Mouse (Mus musculus): ENCODE results near the gene Eml6.
"Not testable (repeated sequence)": the region's sequence is repeated elsewhere in the genome, so short reads cannot be mapped to it uniquely, and the experiment has no call there.

Gene Eml6

DNA sequence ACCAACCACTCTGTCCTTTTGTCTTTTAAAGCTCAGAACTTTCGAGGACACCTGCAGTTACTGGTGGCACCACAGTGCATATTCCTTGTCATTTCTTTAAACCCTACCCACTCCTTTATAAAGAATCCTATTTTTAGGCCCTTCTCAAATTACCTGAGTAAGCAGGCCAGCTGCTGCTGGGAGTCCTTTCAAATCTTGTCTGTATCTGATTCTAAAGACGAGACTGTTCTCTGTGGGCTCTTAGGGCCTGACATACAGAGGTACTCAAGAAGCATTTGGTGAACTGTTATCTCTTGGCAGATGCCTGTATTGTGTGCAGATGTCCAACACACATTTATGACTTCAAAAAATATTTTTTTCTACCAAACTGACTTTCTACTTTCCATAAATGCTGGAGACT lies 231.4 kb downstream of the Eml6 start:
- in situ Hi-C loops (cut with MboI, MseI) = no loop called here

DNA sequence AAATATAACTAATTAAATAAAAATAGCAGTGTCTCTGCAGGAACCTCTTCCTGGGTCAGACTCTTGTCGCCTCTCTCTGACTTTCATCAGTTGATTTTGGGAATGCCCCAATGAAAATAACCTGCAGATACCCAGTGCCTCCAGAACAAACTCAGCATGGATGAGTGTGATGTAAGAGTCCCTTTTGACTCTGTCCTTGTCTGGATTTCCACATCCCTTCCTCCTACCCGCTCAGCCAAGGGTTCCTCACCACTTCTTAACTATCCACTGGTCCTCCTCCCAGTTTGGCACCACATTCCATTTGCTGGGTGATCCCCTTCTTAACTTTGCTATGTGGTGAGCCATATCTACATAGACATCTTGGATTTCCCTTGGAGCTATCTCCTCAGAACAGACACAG lies 235.0 kb downstream of the Eml6 start:
- in situ Hi-C loops (cut with MboI, MseI) = no loop called here

DNA sequence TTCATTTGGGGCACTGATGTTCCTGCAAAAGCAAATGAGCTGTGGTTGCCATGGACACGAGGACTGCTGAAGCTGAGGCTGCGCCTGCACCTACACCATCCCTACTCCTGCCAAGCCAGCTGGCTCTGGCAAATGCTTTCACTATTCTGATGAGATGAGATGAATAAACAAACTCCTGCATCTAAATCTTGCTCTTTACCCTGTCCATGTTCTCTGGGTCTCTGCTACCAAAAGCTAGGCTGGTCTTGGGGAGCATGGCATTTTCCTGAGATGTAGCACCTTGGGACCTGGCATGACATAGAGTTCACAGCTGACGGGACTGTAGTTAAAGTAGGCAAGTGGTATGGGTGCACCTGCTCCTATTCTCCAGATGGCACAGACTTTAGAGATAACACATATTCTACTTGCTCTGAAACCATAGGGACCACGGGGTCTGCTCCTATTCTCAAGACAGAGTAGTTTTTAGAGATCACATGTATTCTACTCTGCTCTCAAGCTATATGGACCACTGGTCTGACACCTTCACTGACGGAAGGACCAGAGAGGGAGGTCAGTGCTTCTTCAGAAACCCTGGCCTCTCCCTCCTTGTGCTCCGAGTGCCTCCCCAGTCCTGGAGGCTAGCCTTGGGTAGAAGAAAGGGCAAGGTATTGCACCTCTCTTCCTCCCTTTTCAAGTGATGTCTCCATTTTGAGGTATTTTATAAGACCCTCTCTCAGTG lies 236.8 kb downstream of the Eml6 start:
- in situ Hi-C loops (cut with MboI, MseI) = no loop called here

DNA sequence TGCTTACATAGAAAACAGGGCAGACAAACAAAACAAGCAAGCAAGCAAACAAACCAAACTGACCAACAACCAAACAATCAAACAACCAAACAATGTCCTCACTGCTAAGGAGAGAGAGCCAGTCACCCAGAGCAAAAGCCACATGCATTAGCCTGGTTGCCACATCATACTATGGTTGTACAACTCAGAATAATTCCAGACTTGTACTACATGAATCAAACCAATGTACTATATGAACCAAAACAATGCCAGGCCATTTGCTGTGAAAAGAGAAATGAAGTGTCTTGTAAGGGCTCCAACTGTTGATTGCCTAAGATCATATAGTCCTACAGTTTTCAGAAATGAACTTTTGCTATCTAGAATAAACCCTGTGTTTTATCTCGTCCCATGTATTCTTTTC lies 237.3 kb downstream of the Eml6 start:
- in situ Hi-C loops (cut with MboI, MseI) = no loop called here

DNA sequence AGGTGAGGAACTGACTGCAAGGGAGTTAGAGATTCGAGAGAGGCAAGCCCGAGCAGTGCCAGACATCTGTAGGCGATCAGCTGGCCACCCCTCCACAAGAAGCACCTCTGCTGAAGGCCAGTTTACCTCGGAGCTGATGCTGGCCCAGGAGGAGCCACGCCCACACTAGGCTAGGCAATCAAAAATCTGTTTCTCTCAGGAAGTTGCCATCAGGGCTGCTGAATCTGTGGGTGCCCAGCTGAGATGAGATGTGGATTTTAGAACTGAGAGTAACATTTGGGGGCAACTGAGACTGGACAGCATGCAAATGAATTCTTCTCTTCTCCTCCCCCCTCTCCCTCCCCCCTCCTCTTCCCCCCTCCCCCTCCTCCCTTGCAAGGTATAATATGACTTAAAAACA lies 238.4 kb downstream of the Eml6 start:
- in situ Hi-C loops (cut with MboI, MseI) = no loop called here

DNA sequence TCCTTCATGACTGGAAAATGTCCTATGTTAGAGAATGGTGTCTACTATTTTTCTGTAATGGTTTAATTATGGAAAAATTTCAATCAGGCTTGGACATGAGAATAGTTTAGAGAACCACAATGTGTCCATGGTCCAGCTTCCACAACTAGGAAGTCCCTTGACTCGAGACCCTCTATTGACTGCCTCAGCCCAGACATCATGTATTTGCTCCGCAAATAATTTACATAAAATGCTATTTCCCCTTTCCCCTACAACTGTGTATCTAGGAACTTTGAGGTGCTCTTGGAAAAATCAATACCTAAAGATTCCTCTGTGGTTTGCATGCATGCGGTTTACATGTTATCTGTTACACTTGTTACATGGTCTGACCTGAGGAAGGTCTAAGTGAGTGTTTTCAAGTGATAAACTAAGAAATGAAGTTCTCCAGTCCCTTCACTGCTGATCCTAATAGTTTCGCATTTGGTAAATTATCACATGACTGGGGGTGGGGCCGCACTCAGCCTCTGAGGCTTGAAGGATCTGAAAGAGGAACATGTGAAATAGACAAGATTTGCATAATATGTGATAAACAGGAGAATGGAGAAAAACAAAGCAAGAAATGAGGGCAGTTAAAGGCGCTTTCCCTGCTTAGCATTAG lies 239.1 kb downstream of the Eml6 start:
- in situ Hi-C loops (cut with MboI, MseI) = no loop called here

DNA sequence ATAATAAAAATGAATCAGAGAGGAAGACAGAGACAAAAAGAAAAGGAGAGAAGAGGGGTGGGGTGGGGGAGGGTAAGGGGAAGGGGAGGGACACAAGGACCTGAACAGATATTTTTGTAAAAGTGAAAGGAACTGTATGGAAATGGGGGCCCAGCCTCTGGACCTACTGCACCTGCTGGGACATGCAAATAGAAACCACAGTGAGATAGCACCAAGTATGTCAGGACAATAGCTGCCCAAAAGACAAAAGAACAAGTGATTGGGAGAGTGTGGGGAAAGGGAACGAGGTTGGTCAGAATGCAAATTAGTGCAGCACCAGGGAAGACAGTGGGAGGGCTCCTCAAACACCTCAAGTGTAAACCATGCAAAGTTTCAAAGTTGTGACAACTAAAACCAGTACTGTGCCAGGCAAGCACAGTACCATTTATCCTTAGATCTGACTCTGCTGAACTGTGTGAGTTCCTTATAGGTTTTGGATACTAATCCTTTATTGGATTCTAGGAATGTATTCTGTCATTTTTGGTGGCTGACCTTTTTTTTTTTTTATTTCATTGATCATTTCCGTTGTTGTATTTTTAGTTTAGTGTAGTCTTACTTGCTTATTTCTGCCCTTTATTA lies 246.3 kb downstream of the Eml6 start:
- in situ Hi-C loops (cut with MboI, MseI) = no loop called here

DNA sequence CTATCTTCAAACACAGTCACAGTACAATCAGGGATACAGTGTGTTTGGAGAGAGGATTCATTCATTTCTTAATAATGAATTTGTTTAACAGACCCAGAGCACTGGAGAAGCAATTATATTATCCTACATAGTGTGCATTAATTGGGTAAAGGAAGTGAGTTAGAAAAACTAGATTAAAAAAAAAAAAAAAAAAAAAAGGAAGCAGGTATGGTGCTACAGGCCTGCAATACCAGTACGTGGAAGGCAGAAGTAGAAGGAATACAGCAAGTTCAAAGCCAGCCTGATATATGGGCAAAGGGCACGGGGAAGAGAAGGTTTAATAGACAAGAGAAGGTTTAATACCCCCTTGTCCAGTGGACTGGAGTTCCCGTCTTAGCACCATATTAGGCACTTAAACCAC lies 246.9 kb downstream of the Eml6 start:
- in situ Hi-C loops (cut with MboI, MseI) = no loop called here

DNA sequence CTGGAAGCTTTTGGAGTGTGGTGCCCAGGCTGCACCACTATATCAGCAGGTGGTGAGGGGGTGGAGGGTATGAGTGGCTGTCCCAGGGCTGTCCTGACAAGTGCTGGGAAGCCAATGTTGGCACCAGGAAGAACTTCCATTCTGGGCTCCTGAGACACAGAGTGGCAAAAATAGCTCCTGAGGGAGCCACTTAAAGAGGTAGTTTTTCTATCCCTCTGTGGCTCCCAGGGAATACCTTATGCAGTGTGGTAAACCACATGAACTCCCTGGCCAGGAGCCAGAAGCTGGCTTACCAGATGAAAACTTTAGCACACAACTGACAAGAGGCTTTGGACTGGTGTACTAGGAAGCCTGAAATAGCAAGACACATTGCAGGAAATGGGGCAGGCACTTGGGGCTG lies 247.9 kb downstream of the Eml6 start:
- in situ Hi-C loops (cut with MboI, MseI) = no loop called here

DNA sequence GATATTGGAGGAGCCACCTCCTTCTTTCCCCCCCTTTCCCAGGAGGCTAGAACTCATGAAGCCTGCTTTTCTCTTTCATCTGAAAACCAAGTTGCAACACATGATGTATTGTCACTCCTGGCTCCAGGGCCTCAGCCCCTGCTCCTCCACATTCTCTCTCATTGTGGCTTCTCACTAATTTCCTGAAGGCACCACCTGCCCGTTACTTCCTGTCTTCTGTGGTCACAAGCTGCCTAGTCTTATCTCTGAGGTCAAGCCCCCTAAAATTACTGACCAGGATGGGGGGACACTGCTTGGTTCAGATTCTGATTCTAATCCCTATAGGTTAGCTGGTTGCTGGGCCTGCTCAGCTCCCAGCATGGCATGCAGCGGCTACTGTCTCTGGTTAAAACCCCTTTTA lies 251.1 kb downstream of the Eml6 start:
- in situ Hi-C loops (cut with MboI, MseI) = no loop called here

DNA sequence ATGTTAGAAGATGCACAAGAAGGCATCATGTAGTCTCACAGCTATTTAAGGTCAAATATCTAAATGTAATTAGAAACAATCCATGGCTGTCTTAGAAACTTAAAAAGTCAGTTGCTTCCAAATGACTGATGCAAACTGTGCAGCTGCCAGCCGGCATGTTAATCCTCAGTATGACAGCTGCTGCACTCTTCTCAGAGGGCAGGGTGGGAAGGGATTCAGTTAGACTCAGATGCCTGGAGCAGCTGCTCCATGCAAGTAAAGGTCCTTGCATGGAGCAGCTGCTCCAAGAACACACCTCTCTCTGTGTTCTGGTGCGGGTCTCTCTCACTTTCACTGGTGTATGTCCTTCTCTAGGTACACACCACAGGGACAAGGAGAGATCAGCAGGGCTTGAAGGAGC lies 251.5 kb downstream of the Eml6 start:
- in situ Hi-C loops (cut with MboI, MseI) = no loop called here

DNA sequence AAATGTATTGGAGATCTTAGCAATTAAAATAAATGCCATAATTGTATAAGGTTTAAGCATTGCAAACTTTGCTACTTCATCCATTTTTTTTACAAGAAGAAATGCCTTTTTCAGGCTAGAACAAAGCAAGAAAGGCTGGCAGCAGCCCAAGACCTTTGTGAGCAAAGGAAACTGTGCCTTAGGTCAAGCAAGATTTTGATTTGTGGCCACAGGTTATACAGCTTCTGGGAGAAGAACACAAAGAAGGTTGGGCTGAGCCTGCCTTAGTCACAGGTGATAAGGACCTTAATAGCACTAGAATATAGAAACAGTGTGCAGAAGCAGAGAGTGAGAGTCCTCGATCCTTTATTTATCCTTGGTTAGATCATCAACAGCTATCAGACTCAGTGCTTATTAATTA lies 253.6 kb downstream of the Eml6 start:
- in situ Hi-C loops (cut with MboI, MseI) = no loop called here

DNA sequence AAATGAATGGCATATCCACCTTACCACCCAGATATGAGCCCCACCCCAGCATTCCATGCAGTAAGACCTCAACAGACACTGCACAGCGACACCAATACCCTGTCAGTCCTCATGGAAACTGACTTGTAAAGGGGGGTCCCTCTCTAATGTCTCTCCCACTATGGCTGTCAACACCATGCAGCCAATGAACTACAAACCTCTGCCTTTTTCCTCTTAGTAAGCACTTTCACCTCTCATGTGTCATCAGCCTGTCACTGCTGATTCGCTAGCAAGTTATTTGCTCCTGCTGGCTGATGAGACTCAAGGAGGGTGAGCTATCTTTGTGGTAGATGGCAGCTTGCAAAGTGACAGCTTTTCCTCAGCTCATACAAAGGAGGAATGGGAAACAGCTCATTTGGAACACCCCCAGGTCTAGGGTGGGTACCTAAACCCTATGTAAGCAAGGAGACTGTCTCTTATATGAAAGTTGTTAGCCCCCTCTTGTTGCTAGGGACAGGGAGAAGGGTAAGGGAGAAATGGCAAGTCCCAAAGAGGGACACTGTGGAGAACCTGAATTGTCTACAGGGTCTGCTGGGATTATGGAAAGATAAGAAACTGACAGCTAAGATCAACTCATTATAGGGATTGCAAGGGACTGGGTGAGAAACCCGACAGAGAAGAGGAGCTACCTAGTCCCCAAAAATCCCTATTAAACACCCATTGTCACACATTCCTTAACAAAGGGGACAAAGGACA lies 255.0 kb downstream of the Eml6 start:
- in situ Hi-C loops (cut with MboI, MseI) = no loop called here

DNA sequence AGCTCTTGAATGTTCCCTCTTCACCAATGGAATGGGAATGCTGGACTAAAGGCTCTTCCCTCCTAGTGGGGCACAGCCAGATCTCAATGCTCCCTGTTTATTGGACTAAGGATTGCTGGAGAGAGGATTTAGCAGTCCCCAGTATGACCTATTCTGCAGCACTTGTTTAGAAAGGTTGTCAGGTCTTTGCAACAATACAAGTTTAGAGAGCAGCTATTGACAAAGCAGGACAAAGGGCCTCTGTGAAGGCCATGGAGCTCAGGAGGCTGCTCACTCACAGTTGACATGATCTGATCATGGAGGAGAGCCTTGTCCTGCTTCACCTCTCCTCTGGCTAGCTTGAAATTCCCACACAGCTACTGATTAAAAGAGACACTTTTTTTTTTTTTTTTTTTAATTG lies 257.3 kb downstream of the Eml6 start:
- in situ Hi-C loops (cut with MboI, MseI) = loop anchor here (10.0 kb wide), 1 partner anchor 256 kb away; the partner anchor contains the start of gene Eml6

DNA sequence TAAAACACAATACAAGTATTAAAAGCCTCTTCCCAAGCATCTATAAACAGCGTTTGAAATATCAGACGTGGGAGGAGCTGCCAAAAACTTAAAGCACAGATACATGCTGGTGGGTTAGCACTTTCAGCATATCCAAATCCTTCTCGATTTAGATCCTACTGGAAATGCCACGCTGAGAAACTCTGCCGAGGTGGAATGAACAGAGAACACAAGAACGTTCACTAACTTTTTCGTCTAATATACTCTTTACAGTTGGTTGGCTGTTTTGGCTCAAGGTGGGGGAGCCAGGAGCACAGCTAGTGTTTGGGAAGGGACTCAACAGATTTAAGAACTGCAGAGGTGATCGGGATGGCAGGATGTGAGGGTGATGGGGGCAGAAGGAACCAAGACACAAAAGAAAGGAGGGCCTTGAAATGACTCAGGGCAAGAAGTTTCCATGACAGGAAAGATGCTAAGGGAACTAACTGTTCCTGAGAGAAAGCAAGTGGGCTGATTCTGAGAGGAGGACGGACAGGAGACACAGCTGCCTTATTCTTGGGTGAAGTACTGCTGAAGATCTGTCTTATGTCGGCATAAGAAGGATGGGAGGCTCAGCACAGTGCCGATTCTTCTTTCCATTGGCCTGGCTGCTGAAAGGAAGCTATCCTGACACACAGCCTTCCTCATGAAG lies 259.4 kb downstream of the Eml6 start:
- in situ Hi-C loops (cut with MboI, MseI) = loop anchor here (10.0 kb wide), 1 partner anchor 258 kb away; the partner anchor contains the start of gene Eml6

DNA sequence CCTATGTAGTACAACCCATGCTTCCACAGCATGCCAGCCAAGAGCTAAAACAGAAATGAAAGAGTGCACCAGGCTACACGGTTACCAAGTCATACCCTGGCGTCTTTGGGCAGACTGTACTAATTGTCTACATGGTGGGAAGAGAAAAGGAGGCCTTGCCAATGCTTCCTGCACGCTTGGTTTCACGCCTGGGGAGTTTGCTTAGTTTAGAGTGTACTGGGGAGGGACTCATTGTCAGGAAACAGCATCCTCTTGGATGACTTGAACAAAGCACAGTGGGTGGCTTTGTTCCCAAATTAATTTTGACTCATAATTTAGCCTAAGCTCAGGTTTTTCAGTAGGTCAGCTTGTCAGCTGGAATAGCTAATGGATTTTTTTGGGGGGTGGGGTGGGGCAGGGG lies 260.8 kb downstream of the Eml6 start:
- in situ Hi-C loops (cut with MboI, MseI) = loop anchor here (10.0 kb wide), 1 partner anchor 260 kb away; the partner anchor contains the start of gene Eml6

DNA sequence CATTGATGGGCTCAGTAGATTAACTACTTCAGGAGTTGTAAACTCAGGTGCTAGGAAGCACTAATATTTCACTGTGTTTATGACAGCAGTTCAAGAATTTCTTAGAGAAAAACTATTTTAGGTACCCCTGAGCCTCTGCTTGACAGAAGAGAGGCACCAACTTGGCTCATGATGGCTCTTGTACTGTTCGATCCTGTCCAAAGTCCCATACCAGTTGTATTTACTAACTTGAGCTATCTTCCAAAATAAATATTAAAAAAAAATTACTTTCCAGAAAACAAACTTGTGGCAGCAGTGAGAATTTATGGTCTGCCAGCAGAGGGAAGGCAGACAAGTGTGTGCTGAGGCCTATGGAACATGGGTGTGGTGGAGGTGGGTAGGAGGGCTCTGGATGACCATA lies 263.1 kb downstream of the Eml6 start:
- in situ Hi-C loops (cut with MboI, MseI) = loop anchor here (10.0 kb wide), 1 partner anchor 262 kb away; the partner anchor contains the start of gene Eml6

DNA sequence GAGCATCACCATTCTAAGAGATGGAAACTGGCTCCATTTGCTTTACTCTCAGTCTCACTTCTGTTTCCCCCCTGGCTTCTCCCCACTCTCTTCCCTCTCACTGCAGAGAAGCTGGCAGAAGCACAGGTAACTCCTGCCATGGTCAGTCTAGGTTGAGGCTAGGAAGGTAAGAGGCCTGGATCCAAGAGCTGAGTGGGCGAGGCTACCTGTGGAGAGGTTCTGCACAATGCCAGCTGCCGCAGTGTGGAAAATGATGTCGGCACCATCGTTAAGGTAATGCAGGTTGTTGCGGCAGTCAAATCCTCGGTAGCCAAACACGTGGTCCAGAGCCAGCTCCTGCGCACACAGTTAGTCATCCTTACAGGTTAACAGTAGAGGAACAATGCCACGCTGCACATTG lies 264.4 kb downstream of the Eml6 start:
- in situ Hi-C loops (cut with MboI, MseI) = loop anchor here (10.0 kb wide), 1 partner anchor 263 kb away; the partner anchor contains the start of gene Eml6

DNA sequence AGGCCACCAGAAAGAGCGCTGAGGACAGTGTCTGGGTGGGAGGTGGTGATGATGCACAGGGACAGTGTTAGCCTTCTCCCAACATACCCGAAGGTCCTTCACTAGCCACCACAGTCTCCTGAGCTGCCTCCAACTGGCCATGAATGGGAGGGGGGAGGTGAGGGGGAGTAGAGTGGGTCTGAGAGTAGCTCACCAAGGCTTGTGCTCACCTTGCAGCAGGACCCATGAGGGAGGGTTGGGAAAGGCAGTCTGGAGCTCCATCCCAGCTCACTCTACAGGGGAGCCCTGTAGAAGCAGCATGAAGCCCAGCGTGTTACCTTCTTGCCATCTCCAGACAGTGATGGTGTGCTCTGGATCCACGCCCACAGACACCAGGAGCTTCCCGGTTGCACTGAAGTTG lies 267.2 kb downstream of the Eml6 start:
- in situ Hi-C loops (cut with MboI, MseI) = no loop called here

DNA sequence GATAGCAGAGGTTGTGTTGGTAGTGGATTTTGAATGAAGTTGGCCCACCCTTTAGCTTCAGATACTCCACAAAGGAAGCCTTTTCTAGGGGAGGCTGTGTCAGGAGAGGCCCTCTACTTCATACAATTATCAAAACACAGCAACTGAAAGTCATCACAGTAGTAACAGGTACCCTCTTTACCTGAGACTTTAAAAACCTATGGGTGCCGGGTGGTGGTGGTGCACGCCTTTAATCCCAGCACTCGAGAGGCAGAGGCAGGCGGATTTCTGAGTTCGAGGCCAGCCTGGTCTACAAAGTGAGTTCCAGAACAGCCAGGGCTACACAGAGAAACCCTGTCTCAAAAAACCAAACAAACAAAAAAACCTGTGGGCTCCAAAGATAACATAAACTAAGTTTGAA lies 269.8 kb downstream of the Eml6 start:
- in situ Hi-C loops (cut with MboI, MseI) = not testable (repeated sequence)
